Mouse (Mus musculus) cerebellum, adult 2 months (tissue): Measurements from ENCODE around the gene Actl7a. TPM values are rescaled to one million over a fixed set of nuclear protein-coding genes. Genes with fewer than 3 reads are reported as not detected.

ENCODE experiments used
- DNase-seq, 2 experiments: peaks; one replicate each; pipeline ENCODE4 v3.0.0; 2021
- H3K27ac ChIP-seq: fragments of 200-500 bp; 2 replicates; pipeline ENCODE4 v1.5.1; 2012; ENCODE audit warnings: low read length, control low read depth, inconsistent platforms; ENCODE audit not compliant: insufficient read depth
- H3K27me3 ChIP-seq: fragments of 200-500 bp; 2 replicates; pipeline ENCODE4 v1.6.1; 2012; ENCODE audit warnings: inconsistent platforms, mild to moderate bottlenecking, low read length, moderate library complexity; ENCODE audit not compliant: control insufficient read depth, insufficient read depth
- H3K4me1 ChIP-seq: fragments of 200-500 bp; 2 replicates; pipeline ENCODE4 v1.6.1; 2011; ENCODE audit warnings: low read length; ENCODE audit not compliant: control insufficient read depth, insufficient read depth
- H3K4me3 ChIP-seq: fragments of 200-500 bp; replicated peaks from 2 replicates; pipeline ENCODE3; 2011; ENCODE audit warnings: mild to moderate bottlenecking, low read depth, low read length, control low read depth; ENCODE audit not compliant: insufficient read depth
- CTCF ChIP-seq: fragments of 200-500 bp; IDR thresholded peaks from 2 replicates; pipeline ENCODE4 v1.5.1; 2011; ENCODE audit warnings: low read depth, mild to moderate bottlenecking, control low read depth, low read length, moderate library complexity, borderline replicate concordance; ENCODE audit not compliant: insufficient read depth
- POLR2A ChIP-seq: fragments of 200-500 bp; IDR thresholded peaks from 2 replicates; pipeline ENCODE4 v1.6.1; 2011; ENCODE audit warnings: low read length, control low read depth, borderline replicate concordance; ENCODE audit not compliant: insufficient read depth
- WGBS: fragments of 180-500 bp; shearing (Covaris S2); methylation state at CpG from one replicate; pipeline ENCODE4 v1.1.7; 2018; 5-methylcytosine and 5-hydroxymethylcytosine counted together
- polyA plus RNA-seq: library from polyadenylated mRNA; depleted of rRNA; stranded (reverse); fragments of >200 nt; gene quantifications from 2 replicates; pipeline ENCODE4 v1.2.3, GENCODE M21; 2012; rRNA removed

The Actl7a gene
- polyA plus RNA-seq, 1 experiment = not detected

DNA sequence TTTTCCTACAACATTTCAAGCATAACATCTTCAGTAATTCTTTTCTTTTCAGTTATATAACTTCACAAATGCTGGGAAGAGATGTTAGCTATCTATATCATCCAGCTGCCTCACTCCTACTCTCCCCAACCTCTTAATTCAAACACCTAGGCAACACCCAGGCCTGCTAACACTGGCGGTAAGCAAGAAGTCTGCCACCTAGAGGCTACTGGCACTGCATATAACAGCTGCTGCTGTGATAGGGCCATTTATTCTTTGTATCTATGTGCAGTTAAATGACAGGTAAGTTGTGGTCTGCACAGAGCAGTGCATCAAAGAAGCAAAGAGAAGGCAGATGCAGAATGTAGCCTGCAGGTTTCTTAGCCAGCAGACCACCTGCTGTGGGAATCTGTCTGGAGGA, 48.2 kb downstream of the Actl7a start:
- no peak for TF ChIP-seq CTCF
- TF ChIP-seq POLR2A = no peak
- WGBS = 37% methylated on average over 1 of the region's 1 CpGs
- no peak for DNase-seq

More for the DNA sequence above, 48.2 kb downstream of the Actl7a start:
- Histone ChIP-seq H3K27ac (no peak overlapping the region), H3K4me1 (no peaks in the 10 kb centered on the region), H3K4me3 (no peak overlapping the region), H3K27me3 (no peaks in the 10 kb centered on the region)

Other genes with a start within 250 kb of the Actl7a start
- not detected in 2 replicates for gene Gm26657, start 3.3 kb upstream of the Actl7a start, polyA plus RNA-seq
- 0.06 and 0.11 TPM in 2 replicates for gene Actl7b, start 2.0 kb upstream of the Actl7a start, polyA plus RNA-seq
- 57.2 and 59.7 TPM in 2 replicates for gene Elp1, start 58.9 kb downstream of the Actl7a start, polyA plus RNA-seq
- gene Fam206a, start 58.9 kb downstream of the Actl7a start, polyA plus RNA-seq = 9.7 and 10.8 TPM in 2 replicates
- 33.9 and 34.5 TPM in 2 replicates for gene Ctnnal1, start 121.8 kb downstream of the Actl7a start, polyA plus RNA-seq
- gene Tmem245, start 204.0 kb downstream of the Actl7a start, polyA plus RNA-seq = 11.0 and 11.5 TPM in 2 replicates
- 102 and 111 TPM in 2 replicates for gene Frrs1l, start 247.0 kb downstream of the Actl7a start, polyA plus RNA-seq